Mouse (Mus musculus) adrenal gland, postnatal 0 days (tissue): Measurements from ENCODE around the gene Olfr605. TPM values are rescaled to one million over a fixed set of nuclear protein-coding genes. Genes with fewer than 3 reads are reported as not detected.

ENCODE experiments used
- microRNA-seq: library from miRNA; unstranded; fragments of <30 nt; microRNA quantifications from one replicate; pipeline ENCODE4, GENCODE M21; 2016; ENCODE audit warnings: borderline replicate concordance; ENCODE audit not compliant: insufficient number of aligned reads
- polyA plus RNA-seq: library from polyadenylated mRNA; unstranded; fragments of >200 nt; fragmentation: Nextera tagmentation; extraction: Ambion mirVana; gene quantifications from 2 replicates; pipeline ENCODE4 v1.2.1, GENCODE M21; 2015

The Olfr605 gene
- polyA plus RNA-seq: not detected in 2 replicates

GRCm38 (mm10) chr7:103445339-103445738 is at the start of gene Olfr605:
TSS of gene Olfr605 (minus strand) at chr7:103445439.

GRCm38 (mm10) chr7:103469577-103469976 is 24.3 kb upstream of the Olfr605 start, which contains the start of gene Olfr608:
TSS of gene Olfr608 (plus strand) at chr7:103469877.

GRCm38 (mm10) chr7:103448746-103449145 is 3.5 kb upstream of the Olfr605 start, which contains the start of gene Olfr606:
TSS of gene Olfr606 (plus strand) at chr7:103449046.

GRCm38 (mm10) chr7:103414772-103415171 is 30.5 kb downstream of the Olfr605 start, which contains the start of gene Usp17lc:
TSS of gene Usp17lc (plus strand) at chr7:103415072.

Small RNAs within 50 kb of the gene (microRNA-seq; reads per million reads assigned to microRNA genes)
- not detected for gene Gm25774

Other genes with a start within 250 kb of the Olfr605 start
- gene Olfr593, start 233.6 kb downstream of the Olfr605 start, polyA plus RNA-seq: not detected in 2 replicates
- gene Olfr594, start 228.4 kb downstream of the Olfr605 start, polyA plus RNA-seq: not detected in 2 replicates
- not detected in 2 replicates for gene Usp17ld, start 192.9 kb downstream of the Olfr605 start, polyA plus RNA-seq
- gene Olfr596, start 139.8 kb downstream of the Olfr605 start, polyA plus RNA-seq: not detected in 2 replicates
- gene Olfr597, start 129.1 kb downstream of the Olfr605 start, polyA plus RNA-seq: not detected in 2 replicates
- gene Olfr598, start 121.9 kb downstream of the Olfr605 start, polyA plus RNA-seq: not detected in 2 replicates
- not detected in 2 replicates for gene Olfr599, start 109.5 kb downstream of the Olfr605 start, polyA plus RNA-seq
- not detected in 2 replicates for gene Olfr600, start 95.8 kb downstream of the Olfr605 start, polyA plus RNA-seq
- not detected in 2 replicates for gene Olfr601, start 82.8 kb downstream of the Olfr605 start, polyA plus RNA-seq
- not detected in 2 replicates for gene Olfr603, start 59.3 kb downstream of the Olfr605 start, polyA plus RNA-seq
- not detected in 2 replicates for gene Usp17lc, start 30.4 kb downstream of the Olfr605 start, polyA plus RNA-seq
- not detected in 2 replicates for gene Olfr606, start 3.6 kb upstream of the Olfr605 start, polyA plus RNA-seq
- not detected in 2 replicates for gene Olfr607, start 18.7 kb upstream of the Olfr605 start, polyA plus RNA-seq
- gene Olfr608, start 24.4 kb upstream of the Olfr605 start, polyA plus RNA-seq: not detected in 2 replicates
- gene Olfr609, start 52.6 kb upstream of the Olfr605 start, polyA plus RNA-seq: not detected in 2 replicates
- gene Olfr610, start 66.7 kb upstream of the Olfr605 start, polyA plus RNA-seq: not detected in 2 replicates
- gene Olfr611, start 75.4 kb upstream of the Olfr605 start, polyA plus RNA-seq: not detected in 2 replicates
- gene Olfr612, start 97.3 kb upstream of the Olfr605 start, polyA plus RNA-seq: not detected in 2 replicates
- gene Olfr613, start 102.6 kb upstream of the Olfr605 start, polyA plus RNA-seq: not detected in 2 replicates
- not detected in 2 replicates for gene Olfr615, start 110.6 kb upstream of the Olfr605 start, polyA plus RNA-seq
- gene Olfr616, start 123.7 kb upstream of the Olfr605 start, polyA plus RNA-seq: not detected in 2 replicates
- not detected in 2 replicates for gene Olfr617, start 127.6 kb upstream of the Olfr605 start, polyA plus RNA-seq
- gene Olfr618, start 144.7 kb upstream of the Olfr605 start, polyA plus RNA-seq: not detected in 2 replicates
- not detected in 2 replicates for gene Olfr619, start 155.1 kb upstream of the Olfr605 start, polyA plus RNA-seq
- not detected in 2 replicates for gene Olfr620, start 167.1 kb upstream of the Olfr605 start, polyA plus RNA-seq
- gene Olfr622, start 197.3 kb upstream of the Olfr605 start, polyA plus RNA-seq: not detected in 2 replicates
- not detected in 2 replicates for gene Olfr623, start 218.3 kb upstream of the Olfr605 start, polyA plus RNA-seq
- 0.06 TPM in 1 of 2 replicates, not detected in the other for gene Olfr624, start 225.8 kb upstream of the Olfr605 start, polyA plus RNA-seq
- gene Olfr625-ps1, start 237.3 kb upstream of the Olfr605 start, polyA plus RNA-seq: not detected in 2 replicates